Mouse (Mus musculus) cerebellum, adult 2 months (tissue): ENCODE measurements at regions not wholly inside any gene's neighbourhood (a gene's known extent, or its start where the extent isn't known, plus 50 kb on each side); places are given as distances from the start of the nearest gene placed in this dataset.

Experiments used
- CTCF ChIP-seq: fragments of 200-500 bp; IDR thresholded peaks from 2 replicates; pipeline ENCODE4 v1.5.1; 2011; ENCODE audit warnings: low read depth, mild to moderate bottlenecking, control low read depth, low read length, moderate library complexity, borderline replicate concordance; ENCODE audit not compliant: insufficient read depth
- POLR2A ChIP-seq: fragments of 200-500 bp; IDR thresholded peaks from 2 replicates; pipeline ENCODE4 v1.6.1; 2011; ENCODE audit warnings: low read length, control low read depth, borderline replicate concordance; ENCODE audit not compliant: insufficient read depth

DNA sequence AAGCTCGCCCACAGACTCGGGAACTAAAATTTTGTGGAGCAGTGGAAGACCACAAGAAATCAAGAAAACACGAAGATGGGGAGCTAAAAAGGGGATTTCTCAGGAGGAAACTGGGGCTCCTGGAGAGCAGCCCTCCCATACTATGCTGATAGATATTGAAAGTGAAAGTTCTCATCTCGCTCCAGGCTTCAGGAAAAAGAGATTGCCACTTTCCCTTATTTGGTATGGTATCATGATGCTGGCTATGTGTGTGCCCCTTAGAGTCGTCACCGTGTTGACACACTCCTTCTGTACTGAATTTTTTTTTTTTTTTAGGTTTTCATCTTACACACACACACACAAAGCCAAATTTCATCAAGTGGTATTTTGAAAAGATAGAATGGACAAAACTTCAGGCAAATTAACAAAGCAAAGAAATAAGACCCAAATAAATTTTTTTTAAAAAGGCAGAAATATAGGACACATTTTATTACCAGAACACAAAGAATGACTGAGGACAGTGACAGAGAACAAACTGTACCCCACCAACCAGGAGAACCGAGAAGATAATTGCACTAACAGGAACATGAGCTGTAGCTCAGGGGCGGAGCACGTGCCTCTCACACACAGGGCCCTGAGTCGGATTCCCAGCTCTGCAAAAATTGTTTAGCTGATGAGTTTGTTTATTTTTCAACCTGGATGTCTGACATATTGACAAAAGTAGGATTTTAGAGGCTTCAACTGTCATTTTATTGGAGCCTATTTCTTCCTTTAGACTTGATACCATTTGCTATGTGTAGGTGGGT lies 244.8 kb downstream of the Ipo11 start:
- TF ChIP-seq CTCF = no peak
- TF ChIP-seq POLR2A = no peak
